Mouse (Mus musculus) megakaryocyte, embryonic 14.5 days (primary cell): ENCODE results near the gene Trip4.

Source experiments
- FLI1 ChIP-seq: IDR thresholded peaks from 2 replicates; pipeline ENCODE4 v1.6.1; 2012; ENCODE audit warnings: low read length, inconsistent platforms, mixed read lengths
- GATA1 ChIP-seq: IDR thresholded peaks from 3 replicates; pipeline ENCODE4 v1.6.1; 2012; ENCODE audit warnings: mixed read lengths, low read length, inconsistent platforms, borderline replicate concordance

DNA sequence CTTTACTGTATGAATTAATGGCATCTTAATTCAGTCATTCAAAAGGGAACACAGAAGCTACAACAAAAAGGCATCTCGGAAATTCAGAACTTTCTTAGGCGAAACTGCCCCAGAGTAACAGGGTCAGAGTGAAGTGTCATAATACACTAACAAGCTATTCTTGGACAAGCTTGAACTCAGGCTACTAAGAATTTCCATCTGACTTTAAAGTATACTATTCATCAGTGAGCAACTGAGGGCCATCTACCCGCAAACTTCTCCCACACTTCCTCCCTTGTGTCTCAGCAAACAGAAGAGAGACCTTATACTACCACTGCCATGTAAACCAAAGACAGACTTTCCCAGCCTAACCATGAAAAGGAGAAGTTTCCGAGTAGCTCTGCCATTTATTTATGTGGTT is 77.4 kb downstream of the Trip4 start:
- TF ChIP-seq GATA1, result no peak
- no peak for TF ChIP-seq FLI1
